Mouse (Mus musculus): Measurements from ENCODE around the gene Tmem136. TPM values are rescaled to one million over a fixed set of nuclear protein-coding genes. Genes with fewer than 3 reads are reported as not detected.
"Not testable (repeated sequence)": the region's sequence is repeated elsewhere in the genome, so short reads cannot be mapped to it uniquely, and the experiment has no call there.

Tmem136 gene
- 0.05 TPM in 1 of 2 replicates, not detected in the other for total RNA-seq (2017)

- ATAC-seq (replicated peaks; ENCODE audit: low read depth, poor library complexity, severe bottlenecking): peak; percentile 77
These were observed at the start of gene Tmem136 for GRCm38 (mm10) chr9:43116134-43116996. TSS of gene Tmem136 (minus strand) at chr9:43116570.

- no peak for ATAC-seq (replicated peaks; ENCODE audit: low read depth, poor library complexity, severe bottlenecking)
These were observed 39.6 kb upstream of the Tmem136 start for GRCm38 (mm10) chr9:43155960-43156359.

GRCm38 (mm10) chr9:43151779-43152178, 35.4 kb upstream of the Tmem136 start:
- ATAC-seq (replicated peaks; ENCODE audit: low read depth, poor library complexity, severe bottlenecking): no peak

DNA sequence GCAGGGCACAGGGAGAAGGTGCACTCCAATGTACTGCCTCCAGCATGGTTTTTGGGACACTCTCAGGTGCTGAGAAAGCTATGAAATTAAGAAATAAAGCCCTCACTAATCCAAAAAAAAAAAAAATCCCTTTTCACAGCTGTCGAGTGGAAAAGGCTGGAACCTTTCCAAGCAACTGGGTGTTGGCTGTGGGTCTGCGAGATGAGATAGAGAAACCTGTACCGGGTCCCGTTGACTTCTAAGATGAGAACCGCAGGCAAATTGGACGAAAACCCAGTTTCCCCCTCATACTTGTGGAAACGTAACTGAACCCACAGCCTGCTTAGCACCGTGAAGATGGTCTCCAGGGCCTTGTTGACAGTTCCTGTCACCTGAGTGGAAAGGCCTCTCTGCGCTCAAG, 34.6 kb upstream of the Tmem136 start:
- no peak for ATAC-seq (replicated peaks; ENCODE audit: low read depth, poor library complexity, severe bottlenecking)

DNA sequence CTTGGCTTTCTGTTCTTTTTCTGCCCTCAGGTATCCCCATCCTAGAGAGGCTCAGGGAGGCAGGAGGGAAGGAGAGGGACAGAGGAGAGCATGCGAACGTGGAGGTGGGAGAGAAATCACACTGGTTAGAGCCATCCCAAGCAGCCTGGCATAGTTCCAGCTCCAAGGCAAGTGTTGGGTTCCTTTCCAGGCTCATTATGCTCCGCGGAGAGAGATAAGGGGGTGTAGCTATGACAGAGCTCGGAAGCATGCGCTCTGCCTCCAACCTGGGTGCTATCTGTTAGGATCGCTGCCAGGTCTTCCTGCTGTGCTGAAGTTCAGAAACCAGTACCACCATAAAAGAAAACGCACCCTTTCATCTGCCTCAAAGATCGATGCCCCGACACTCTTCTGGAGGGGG, 33.7 kb upstream of the Tmem136 start:
- ATAC-seq (replicated peaks; ENCODE audit: low read depth, poor library complexity, severe bottlenecking): no peak

- no peak for ATAC-seq (replicated peaks; ENCODE audit: low read depth, poor library complexity, severe bottlenecking)
These were observed 33.1 kb upstream of the Tmem136 start for GRCm38 (mm10) chr9:43149498-43149897.

DNA sequence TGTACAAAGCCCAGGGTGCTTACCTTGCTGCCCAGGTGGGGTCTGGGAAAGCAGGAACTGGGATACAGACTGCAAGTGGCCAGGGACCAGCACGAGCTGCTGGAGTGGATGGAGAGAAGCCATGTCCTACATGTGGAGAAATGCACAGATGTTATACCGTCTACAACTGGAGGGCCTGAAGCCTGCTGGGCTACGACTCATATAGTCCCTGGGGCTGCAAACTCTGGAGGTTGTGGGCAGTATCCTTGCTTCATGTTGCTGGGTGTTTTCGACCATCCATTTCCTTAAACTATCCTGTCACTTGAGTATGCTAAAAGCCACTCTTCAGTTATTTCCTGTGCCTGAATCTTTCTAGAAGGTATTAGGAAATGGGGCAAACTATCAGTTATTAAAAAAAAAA, 28.8 kb upstream of the Tmem136 start:
- ATAC-seq (replicated peaks; ENCODE audit: low read depth, poor library complexity, severe bottlenecking): no peak

DNA sequence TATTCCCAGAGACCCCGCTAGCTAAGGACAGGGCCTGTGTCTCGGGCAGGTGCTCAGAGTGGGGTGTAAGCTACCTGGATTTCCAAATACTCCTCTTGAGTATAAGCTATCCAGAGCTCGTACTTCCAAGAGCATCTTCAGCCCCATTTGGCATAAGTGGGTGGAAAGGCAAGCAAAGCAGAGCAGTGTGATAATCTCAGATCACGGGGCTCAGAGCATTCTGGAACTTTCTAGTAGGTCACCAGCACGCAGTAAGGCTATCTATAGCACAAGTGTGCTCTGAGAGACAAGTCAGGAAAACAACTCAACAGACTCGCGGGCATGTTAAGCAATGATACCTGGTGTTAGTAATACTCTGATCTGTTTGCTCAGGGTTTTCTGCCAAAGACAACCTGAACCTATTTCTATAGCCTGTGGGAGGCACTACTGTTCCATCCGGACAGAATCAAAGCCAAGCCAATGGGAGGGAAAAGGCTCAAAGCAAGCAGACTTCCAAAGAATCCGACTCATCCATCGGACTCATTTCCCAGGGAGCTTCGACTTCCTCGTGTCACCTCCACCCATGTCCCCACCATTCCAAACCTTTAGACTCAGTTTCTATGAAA, 27.9 kb upstream of the Tmem136 start:
- ATAC-seq (replicated peaks; ENCODE audit: low read depth, poor library complexity, severe bottlenecking): no peak

DNA sequence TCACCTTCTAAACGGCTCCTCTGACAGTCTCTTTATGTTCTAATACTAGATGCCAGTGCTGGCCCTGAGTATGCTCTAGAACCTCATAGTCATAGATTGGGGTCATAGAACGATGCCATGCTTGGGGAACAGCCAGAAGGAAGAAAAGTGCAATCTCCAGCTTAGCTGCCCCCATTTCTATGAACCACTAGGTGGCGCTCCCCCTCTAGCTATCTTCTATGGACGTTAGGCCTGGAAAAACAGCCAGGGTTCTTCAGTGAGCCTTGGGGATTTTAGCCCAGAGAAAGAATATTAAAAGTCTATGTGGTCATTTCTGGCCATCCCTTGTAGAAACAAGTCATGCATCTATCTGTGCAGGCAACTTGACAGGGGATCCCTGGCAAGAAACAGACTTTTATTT, 25.5 kb upstream of the Tmem136 start:
- ATAC-seq (replicated peaks; ENCODE audit: low read depth, poor library complexity, severe bottlenecking): peak; percentile 71

- ATAC-seq (replicated peaks; ENCODE audit: low read depth, poor library complexity, severe bottlenecking): no peak
These were observed 17.2 kb upstream of the Tmem136 start for GRCm38 (mm10) chr9:43133525-43133924.

DNA sequence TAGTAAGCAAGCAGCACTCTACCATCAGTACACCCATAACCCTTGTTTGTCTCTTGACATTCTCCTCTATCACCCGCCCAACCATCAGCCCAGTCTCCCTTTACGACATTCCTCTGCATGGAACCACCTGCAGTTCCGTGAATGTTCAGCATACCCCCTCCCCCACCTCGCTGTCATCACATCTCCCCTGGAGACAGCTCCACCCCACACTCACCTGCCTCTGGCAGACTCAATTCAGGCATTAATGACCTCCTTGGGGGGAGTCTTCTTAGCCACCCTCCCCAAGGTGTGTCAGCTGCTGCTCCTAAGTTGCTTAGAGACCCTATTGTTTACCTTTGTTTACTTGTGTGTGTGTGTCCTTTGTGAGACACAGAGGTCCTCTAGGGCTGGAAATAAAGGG, 16.0 kb upstream of the Tmem136 start:
- ATAC-seq (replicated peaks; ENCODE audit: low read depth, poor library complexity, severe bottlenecking): no peak

- ATAC-seq (replicated peaks; ENCODE audit: low read depth, poor library complexity, severe bottlenecking): no peak
These were observed 15.6 kb upstream of the Tmem136 start for GRCm38 (mm10) chr9:43131940-43132339.

GRCm38 (mm10) chr9:43130684-43131083, 14.3 kb upstream of the Tmem136 start:
- no peak for ATAC-seq (replicated peaks; ENCODE audit: low read depth, poor library complexity, severe bottlenecking)

DNA sequence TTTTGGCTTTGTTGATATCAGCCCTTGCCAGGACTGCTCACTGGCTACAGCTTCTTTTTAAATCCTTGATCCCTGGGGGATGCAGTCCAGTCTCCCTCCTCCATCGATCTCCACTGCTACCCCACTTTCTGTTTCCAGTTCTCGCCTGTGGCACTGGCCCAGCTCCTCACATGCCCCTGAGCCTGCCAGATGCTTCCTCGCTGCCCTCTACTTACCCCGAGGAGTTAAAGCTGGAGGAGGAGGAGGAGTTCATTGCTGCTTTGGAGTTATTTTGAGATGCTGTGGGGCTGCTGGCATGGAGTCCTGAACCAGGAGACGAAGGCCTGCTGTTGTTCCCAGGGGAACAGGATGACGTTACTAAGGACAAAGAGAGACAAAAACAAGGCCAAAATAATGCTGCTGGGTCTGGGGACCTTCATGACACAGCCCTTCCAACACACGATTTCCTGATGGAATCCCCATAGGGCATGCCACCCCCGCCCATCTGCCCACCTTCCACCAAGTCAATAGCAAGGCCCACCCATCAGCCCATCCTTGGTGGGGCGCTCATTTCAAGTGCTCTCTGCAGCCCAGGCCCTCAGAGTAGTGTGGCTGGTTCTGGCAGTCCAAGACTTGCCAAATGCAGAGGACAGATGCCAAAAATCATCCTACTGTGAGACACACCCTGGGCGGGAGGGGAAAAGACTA, 10.9 kb upstream of the Tmem136 start:
- ATAC-seq (replicated peaks; ENCODE audit: low read depth, poor library complexity, severe bottlenecking): no peak

DNA sequence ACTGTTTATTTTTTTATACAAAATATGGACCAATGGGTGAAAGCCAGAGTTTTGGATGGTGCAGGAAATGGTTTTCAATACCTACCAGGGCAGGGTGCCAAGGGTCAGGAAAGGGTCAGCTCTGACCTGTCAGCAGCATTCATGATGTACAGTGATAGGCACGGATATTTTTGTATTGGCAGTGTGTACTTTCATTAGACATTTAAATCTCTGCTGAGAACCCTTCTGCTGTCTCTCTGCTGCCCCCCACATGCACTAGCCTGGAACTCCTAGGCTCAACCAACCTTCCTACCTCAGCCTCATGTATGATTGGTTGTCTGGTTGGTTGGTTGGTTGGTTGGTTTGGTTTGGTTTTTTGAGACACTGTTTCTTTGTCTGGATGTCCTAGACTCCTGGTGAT, 6.0 kb upstream of the Tmem136 start:
- no peak for ATAC-seq (replicated peaks; ENCODE audit: low read depth, poor library complexity, severe bottlenecking)

DNA sequence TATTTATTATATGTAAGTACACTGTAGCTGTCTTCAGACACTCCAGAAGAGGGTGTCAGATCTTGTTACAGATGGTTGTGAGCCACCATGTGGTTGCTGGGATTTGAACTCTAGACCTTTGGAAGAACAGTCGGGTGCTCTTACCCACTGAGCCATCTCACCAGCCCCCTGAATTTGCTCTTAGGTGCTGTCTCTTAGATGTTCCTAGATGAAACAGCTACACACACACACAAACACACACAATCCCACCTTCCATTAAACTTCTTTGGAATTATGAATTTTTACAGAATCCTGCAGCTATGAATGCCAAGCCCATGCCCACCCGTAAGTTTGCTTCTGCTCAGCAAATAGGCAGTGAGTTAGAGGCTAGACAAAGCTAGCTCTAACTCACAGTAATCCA, 5.6 kb upstream of the Tmem136 start:
- not testable (repeated sequence) for ATAC-seq (replicated peaks; ENCODE audit: low read depth, poor library complexity, severe bottlenecking)

- no peak for ATAC-seq (replicated peaks; ENCODE audit: low read depth, poor library complexity, severe bottlenecking)
These were observed 597 bp upstream of the Tmem136 start for GRCm38 (mm10) chr9:43116997-43117336.

- no peak for ATAC-seq (replicated peaks; ENCODE audit: low read depth, poor library complexity, severe bottlenecking)
These were observed 788 bp downstream of the Tmem136 start for GRCm38 (mm10) chr9:43115431-43116133.

DNA sequence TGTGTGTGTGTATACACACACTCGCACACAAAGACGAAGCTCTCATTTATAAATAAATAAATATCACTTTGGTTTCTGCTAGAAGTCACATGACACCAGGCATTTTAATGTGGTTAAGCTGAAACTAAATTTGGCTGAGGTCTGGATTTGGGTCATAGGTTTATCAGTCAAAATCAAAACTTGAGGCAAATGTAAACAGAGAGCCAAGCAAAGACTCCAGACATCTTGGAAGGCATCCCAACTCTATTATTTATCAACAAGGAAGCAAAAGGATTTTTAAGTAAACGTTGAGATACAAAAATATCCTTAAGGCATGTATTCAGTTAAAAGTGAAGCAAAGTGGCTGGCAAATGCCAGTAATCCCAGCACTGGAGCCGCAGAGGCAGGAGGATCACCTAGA, 1.5 kb downstream of the Tmem136 start:
- ATAC-seq (replicated peaks; ENCODE audit: low read depth, poor library complexity, severe bottlenecking): no peak

DNA sequence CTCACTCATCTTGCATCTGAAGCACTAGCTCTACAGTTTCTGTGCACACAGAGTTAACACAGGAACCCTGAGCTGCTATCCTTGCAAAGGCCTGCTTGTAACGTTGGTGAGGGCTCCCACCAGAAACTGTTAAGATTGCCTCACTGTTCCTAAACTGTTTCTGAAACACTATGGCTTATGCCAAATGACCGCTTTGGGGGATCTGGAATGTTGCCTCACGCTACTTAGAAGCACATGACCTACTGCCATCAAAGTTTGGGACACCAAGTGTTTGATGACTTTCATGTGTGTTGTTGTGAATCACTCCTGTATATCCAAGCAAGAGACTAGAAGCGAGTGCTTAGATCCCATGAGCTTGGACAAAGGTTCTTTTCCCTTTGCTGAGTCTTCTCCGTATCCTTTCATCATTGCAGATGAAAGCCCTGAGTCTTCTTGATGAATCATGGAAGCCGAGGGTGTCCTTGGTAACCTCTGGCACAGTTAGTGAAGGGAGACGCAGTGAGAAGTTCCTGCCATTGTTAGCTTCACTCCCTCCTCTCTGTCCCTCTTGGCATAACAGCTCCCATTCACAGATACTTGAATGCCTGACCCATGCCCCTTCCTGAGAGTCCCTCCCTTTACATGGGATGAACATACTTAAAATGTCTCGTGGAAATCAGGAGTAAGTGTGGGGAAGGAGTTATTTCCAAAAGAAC, 5.9 kb downstream of the Tmem136 start:
- no peak for ATAC-seq (replicated peaks; ENCODE audit: low read depth, poor library complexity, severe bottlenecking)
